Mouse (Mus musculus) intestine, embryonic 14.5 days (tissue): ENCODE results near the gene Gm38394. TPM values are rescaled to one million over a fixed set of nuclear protein-coding genes. Genes with fewer than 3 reads are reported as not detected.

ENCODE experiments used
- ATAC-seq: fragments of 200-750 bp; cut with Nextera tagmentation; replicated peaks from 2 replicates; pipeline ENCODE4 v1.8.0; 2017; ENCODE audit warnings: low read depth, moderate number of reproducible peaks, moderate TSS enrichment, moderate library complexity; ENCODE audit not compliant: low FRiP score, low TSS enrichment
- DNase-seq: peaks from one replicate; pipeline ENCODE4 v3.0.0-alpha.2; 2018; ENCODE audit warnings: low spot score
- H3K27ac ChIP-seq: fragments of 300-500 bp; sonication (generic); 2 replicates; pipeline ENCODE4 v1.5.1; 2014; ENCODE audit warnings: low read depth, mild to moderate bottlenecking, control low read depth
- H3K27me3 ChIP-seq: fragments of 300-500 bp; sonication (generic); replicated peaks from 2 replicates; pipeline ENCODE4 v1.6.1; 2014; ENCODE audit warnings: low read length, control low read depth; ENCODE audit not compliant: control insufficient read depth, insufficient read depth
- H3K36me3 ChIP-seq: fragments of 300-500 bp; sonication (generic); 2 replicates; pipeline ENCODE4 v1.6.1; 2014; ENCODE audit warnings: low read length, control low read depth; ENCODE audit not compliant: control insufficient read depth, insufficient read depth
- H3K4me1 ChIP-seq: fragments of 300-500 bp; sonication (generic); replicated peaks from 2 replicates; pipeline ENCODE4 v1.6.1; 2014; ENCODE audit warnings: low read length, control low read depth, mixed read lengths; ENCODE audit not compliant: control insufficient read depth, insufficient read depth
- H3K4me2 ChIP-seq: fragments of 300-500 bp; sonication (generic); 2 replicates; pipeline ENCODE4 v1.6.1; 2014; ENCODE audit warnings: low read length
- H3K4me3 ChIP-seq: fragments of 300-500 bp; sonication (generic); 2 replicates; pipeline ENCODE4 v1.5.1; 2014; ENCODE audit warnings: low read depth, low read length, control low read depth, mixed read lengths
- H3K9ac ChIP-seq: fragments of 300-500 bp; sonication (generic); 2 replicates; pipeline ENCODE4 v1.6.1; 2014; ENCODE audit warnings: mild to moderate bottlenecking, low read length
- H3K9me3 ChIP-seq: fragments of 300-500 bp; sonication (generic); 2 replicates; pipeline ENCODE4 v1.6.1; 2016; ENCODE audit warnings: low read length, control low read depth; ENCODE audit not compliant: control insufficient read depth
- WGBS: fragments of 180-500 bp; shearing (Covaris S2); extraction: QIAGEN DNeasy Blood & Tissue Kit; methylation state at CpG from one replicate; pipeline ENCODE4 v1.1.7; 2014; 5-methylcytosine and 5-hydroxymethylcytosine counted together
- polyA plus RNA-seq: library from polyadenylated mRNA; unstranded; fragments of >200 nt; fragmentation: Nextera tagmentation; extraction: Ambion mirVana; gene quantifications from 2 replicates; pipeline ENCODE4 v1.2.1, GENCODE M21; 2014

Gm38394 gene
- polyA plus RNA-seq, 1 experiment from 2014 or later, result 11.7 TPM

DNA sequence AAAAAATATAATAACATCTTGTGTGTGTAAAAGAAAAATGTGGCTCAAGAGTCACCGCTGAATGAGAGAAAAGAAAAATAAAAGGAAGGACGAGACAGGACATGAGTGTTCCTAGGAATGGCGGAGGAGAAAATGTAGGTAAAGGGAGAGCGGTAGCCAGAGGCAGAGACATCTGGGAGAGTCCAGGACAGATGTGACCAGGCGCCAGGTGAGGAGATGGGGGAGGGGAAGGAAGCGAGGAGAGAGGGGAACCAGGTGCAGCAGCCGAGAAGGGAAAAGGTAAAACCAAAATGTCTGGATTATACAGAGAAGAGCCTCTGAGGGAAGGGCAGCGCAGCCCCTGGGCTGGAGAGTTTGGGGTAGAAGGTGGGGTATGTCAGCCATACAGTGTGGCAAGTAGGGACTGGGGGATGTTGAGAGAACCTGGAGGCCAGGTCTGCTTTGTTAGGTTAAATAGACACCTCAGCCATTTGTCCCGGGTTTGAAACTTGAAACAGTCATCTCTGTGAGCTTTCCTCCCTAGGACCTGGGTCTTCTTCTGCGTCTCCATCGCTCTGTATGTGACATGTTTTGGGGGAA, 32.5 kb upstream of the Gm38394 start:
- Histone ChIP-seq H3K4me3 (no peak overlapping the region), H3K4me2 (no peak overlapping the region), H3K27ac (no peak overlapping the region), H3K27me3 (no peaks in the 10 kb centered on the region), H3K4me1 (peaks cover 22% of the 10 kb centered on the region), H3K9ac (no peak overlapping the region), H3K36me3 (no peaks in the 10 kb centered on the region), H3K9me3 (no peaks in the 10 kb centered on the region)
- WGBS, result 65% methylated on average over 11 of the region's 11 CpGs
- ATAC-seq, result no peak
- DNase-seq, result no peak

DNA sequence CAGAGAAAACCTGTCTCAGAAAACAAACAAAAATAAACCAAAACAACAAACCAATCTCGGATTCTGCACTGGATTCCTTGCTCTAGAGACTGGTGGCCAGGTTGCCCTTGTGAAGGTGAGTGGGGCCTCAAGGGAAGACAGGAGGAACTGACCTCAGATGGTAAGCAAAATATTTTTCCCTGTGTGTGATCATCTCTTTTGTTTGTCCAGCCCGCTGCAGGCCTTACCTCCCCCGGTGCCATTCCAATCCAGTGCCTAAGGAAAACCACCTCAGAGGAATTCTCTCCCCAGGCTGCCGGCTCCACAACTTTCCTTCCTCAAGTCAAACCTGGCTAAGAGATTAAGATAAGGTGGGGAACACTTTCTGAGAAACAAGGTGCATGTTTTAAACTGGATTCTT, 31.1 kb upstream of the Gm38394 start:
- no peak overlapping the region for H3K27ac ChIP-seq
- H3K4me1 ChIP-seq, result peaks cover 22% of the 10 kb centered on the region
- H3K9me3 ChIP-seq, result no peaks in the 10 kb centered on the region
- no peak overlapping the region for H3K4me2 ChIP-seq
- no peak overlapping the region for H3K4me3 ChIP-seq
- no peak for DNase-seq
- H3K9ac ChIP-seq, result no peak overlapping the region
- WGBS, result 60% methylated on average over 4 of the region's 4 CpGs
- ATAC-seq, result no peak
- H3K36me3 ChIP-seq, result no peaks in the 10 kb centered on the region
- no peaks in the 10 kb centered on the region for H3K27me3 ChIP-seq

- ATAC-seq, result no peak
- no peaks in the 10 kb centered on the region for H3K9me3 ChIP-seq
Observed at GRCm38 (mm10) chr1:133691046-133691445, 29.9 kb upstream of the Gm38394 start.

DNA sequence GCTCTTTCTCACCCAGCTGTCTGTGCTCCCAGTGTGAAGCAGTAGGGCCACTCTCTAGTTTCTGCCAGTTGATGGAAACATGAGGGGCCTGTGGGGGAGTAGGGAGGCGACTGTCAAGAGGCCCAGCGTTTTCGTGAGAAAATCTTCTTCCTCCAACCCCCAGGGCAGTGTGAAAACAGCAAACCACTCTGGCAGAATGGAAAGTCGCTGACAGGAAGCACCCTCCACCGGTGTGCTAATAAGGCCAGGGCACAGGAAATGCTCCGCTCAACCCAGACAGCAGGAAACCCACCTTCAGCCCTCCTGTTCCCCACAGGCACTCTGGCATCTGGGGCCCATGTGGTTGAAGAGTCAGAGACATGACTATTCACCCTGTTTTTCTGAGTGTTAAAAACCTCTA, 28.8 kb upstream of the Gm38394 start, which contains the start of gene Lax1:
Gene Lax1, minus strand, starts transcription at position 212 of the 400 bp plus-strand sequence.
- Histone ChIP-seq H3K9me3 (no peaks in the 10 kb centered on the region), H3K4me1 (0 out of 2 replicates have a peak, but pooled peaks cover 5% of the 10 kb centered on the region), H3K4me3 (no peak within 1 kb of the TSS), H3K9ac (no peak within 1 kb of the TSS), H3K27ac (no peak within 1 kb of the TSS), H3K36me3 (no peaks in the 10 kb centered on the region), H3K4me2 (no peak within 1 kb of the TSS), H3K27me3 (no peaks in the 10 kb centered on the region)
- 29% methylated on average over 6 of the region's 6 CpGs for WGBS
- DNase-seq (no peak), ATAC-seq (no peak)

More at GRCm38 (mm10) chr1:133691046-133691445, 29.9 kb upstream of the Gm38394 start:
- no peaks in the 10 kb centered on the region for H3K36me3 ChIP-seq
- H3K27ac ChIP-seq, result no peak overlapping the region
- 96% methylated on average over 6 of the region's 6 CpGs for WGBS
- peaks cover 14% of the 10 kb centered on the region for H3K4me1 ChIP-seq
- H3K27me3 ChIP-seq, result no peaks in the 10 kb centered on the region
- H3K9ac ChIP-seq, result no peak overlapping the region
- H3K4me3 ChIP-seq, result no peak overlapping the region
- DNase-seq, result no peak
- H3K4me2 ChIP-seq, result no peak overlapping the region

GRCm38 (mm10) chr1:133688301-133688700, 27.2 kb upstream of the Gm38394 start:
- Histone ChIP-seq H3K27ac (no peak overlapping the region), H3K36me3 (no peaks in the 10 kb centered on the region), H3K4me1 (no peaks in the 10 kb centered on the region), H3K9ac (no peak overlapping the region), H3K27me3 (no peaks in the 10 kb centered on the region), H3K4me2 (no peak overlapping the region), H3K4me3 (no peak overlapping the region), H3K9me3 (no peaks in the 10 kb centered on the region)
- DNase-seq (no peak), ATAC-seq (no peak)
- WGBS, result 53% methylated on average over 7 of the region's 7 CpGs

DNA sequence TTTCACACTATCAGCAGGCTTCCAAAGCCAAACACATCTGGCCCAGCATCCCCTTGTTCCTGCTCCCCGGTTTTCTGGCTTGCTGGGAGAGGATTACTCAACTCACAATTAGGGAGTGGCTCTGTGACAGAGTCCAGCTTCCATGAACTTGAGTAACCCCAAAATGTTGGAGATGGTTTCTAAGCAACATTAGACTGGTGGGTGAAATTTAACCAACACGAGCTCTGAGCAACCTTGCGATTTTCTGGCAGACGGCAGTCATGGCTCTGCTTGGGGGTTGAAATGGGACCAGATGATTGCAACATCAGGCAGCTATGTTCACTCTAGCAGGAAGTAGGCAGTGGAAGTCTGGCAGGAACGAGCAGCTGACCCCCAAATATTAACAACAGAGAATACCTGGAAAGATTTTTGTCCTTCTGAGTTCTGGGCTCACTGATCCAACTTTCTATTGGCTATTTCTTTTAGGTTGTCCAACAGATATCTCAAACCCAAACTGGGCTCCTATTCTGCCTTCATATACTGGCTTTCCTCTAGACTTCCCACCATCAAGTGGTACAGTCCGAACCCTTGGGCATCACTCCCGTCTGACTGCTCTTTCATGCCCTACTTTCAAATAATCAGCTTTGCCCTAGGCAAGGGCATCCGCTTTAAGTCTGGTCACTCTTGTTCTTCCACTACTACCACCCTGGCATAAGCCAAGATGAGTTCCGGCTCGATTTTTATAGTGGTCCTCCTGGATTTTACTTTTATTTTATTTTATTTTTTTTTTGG, 24.8 kb upstream of the Gm38394 start:
- H3K9me3 ChIP-seq, result no peaks in the 10 kb centered on the region
- no peaks in the 10 kb centered on the region for H3K36me3 ChIP-seq
- no peak overlapping the region for H3K4me2 ChIP-seq
- DNase-seq, result no peak
- no peaks in the 10 kb centered on the region for H3K4me1 ChIP-seq
- no peaks in the 10 kb centered on the region for H3K27me3 ChIP-seq
- no peak overlapping the region for H3K9ac ChIP-seq
- H3K27ac ChIP-seq, result no peak overlapping the region
- no peak overlapping the region for H3K4me3 ChIP-seq
- WGBS, result 75% methylated on average over 10 of the region's 10 CpGs
- ATAC-seq, result peak; percentile 87

DNA sequence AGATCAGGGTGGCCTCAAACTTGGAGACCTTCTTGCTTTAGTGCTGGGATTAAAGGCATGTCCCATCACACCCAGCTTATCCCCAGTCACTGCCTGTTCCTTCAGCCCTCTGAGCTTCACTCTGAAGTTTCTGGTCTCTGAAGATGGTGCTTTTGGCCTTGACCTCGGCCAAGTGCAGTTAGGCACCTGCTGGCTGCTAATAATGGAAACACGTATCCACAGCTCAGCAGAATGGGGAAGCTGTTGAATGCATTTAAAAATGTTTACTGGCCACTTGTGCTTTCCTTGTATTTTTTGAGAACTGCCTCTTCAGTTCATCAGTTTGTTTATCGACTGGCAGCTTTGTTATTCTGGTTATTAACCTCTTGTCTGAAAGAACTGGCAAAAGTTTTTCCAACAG, 10.7 kb upstream of the Gm38394 start:
- WGBS, result 75% methylated on average over 3 of the region's 3 CpGs
- no peak overlapping the region for H3K9ac ChIP-seq
- no peak for ATAC-seq

DNA sequence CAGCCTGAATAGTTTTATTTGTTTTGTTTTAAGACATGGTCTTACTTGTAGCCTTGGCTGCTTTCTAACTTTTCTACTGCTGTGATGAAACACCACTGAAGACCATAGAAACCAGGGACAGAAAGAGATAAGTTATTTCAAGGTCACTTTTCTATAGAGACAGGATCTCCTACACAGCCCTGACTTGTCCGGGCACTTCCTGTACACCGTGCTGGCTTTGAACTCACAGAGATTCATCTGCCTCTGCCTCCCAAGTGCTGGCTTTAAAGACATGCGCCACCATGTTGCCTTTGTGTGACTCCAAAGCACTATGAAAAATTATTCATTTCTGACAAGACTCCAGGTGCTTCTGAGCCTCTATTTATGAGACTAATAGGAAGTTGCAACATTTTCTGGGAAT, 10.1 kb upstream of the Gm38394 start:
- no peak overlapping the region for H3K9ac ChIP-seq
- H3K4me2 ChIP-seq, result no peak overlapping the region
- H3K4me1 ChIP-seq, result no peaks in the 10 kb centered on the region
- ATAC-seq, result no peak
- DNase-seq, result no peak
- H3K27me3 ChIP-seq, result no peaks in the 10 kb centered on the region
- H3K9me3 ChIP-seq, result no peaks in the 10 kb centered on the region
- 83% methylated on average over 3 of the region's 3 CpGs for WGBS
- H3K36me3 ChIP-seq, result no peaks in the 10 kb centered on the region
- no peak overlapping the region for H3K27ac ChIP-seq
- no peak overlapping the region for H3K4me3 ChIP-seq

More for the DNA sequence above, 10.7 kb upstream of the Gm38394 start:
- H3K4me3 ChIP-seq, result no peak overlapping the region
- no peak overlapping the region for H3K4me2 ChIP-seq
- H3K4me1 ChIP-seq, result no peaks in the 10 kb centered on the region
- H3K27ac ChIP-seq, result no peak overlapping the region
- H3K27me3 ChIP-seq, result no peaks in the 10 kb centered on the region
- no peaks in the 10 kb centered on the region for H3K36me3 ChIP-seq
- no peak for DNase-seq
- no peaks in the 10 kb centered on the region for H3K9me3 ChIP-seq

GRCm38 (mm10) chr1:133670776-133671175, 9.7 kb upstream of the Gm38394 start:
- no peak for DNase-seq
- Histone ChIP-seq H3K9me3 (no peaks in the 10 kb centered on the region), H3K4me2 (no peak overlapping the region), H3K4me1 (no peaks in the 10 kb centered on the region), H3K27me3 (no peaks in the 10 kb centered on the region), H3K27ac (peak overlapping the region; percentile 35), H3K9ac (no peak overlapping the region), H3K4me3 (no peak overlapping the region), H3K36me3 (no peaks in the 10 kb centered on the region)
- 73% methylated on average over 6 of the region's 6 CpGs for WGBS
- peak; percentile 30; the same call in 1 of the 2 replicates for ATAC-seq
